Mouse (Mus musculus) brain, embryonic 14.5 days (tissue): ENCODE measurements around the gene Fdx1l.

Experiments
- CTCF ChIP-seq: fragments of 200-500 bp; IDR thresholded peaks from 2 replicates; pipeline ENCODE4 v1.5.1; 2012; ENCODE audit warnings: inconsistent platforms, mild to moderate bottlenecking, moderate library complexity, borderline replicate concordance; ENCODE audit not compliant: insufficient read depth, insufficient read length; ENCODE audit errors: extremely low read depth
- POLR2A ChIP-seq: fragments of 200-500 bp; IDR thresholded peaks from 2 replicates; pipeline ENCODE4 v1.6.1; 2012; ENCODE audit warnings: mild to moderate bottlenecking, inconsistent platforms, borderline replicate concordance; ENCODE audit not compliant: poor library complexity, insufficient read depth, insufficient read length, severe bottlenecking; ENCODE audit errors: extremely low read depth

DNA sequence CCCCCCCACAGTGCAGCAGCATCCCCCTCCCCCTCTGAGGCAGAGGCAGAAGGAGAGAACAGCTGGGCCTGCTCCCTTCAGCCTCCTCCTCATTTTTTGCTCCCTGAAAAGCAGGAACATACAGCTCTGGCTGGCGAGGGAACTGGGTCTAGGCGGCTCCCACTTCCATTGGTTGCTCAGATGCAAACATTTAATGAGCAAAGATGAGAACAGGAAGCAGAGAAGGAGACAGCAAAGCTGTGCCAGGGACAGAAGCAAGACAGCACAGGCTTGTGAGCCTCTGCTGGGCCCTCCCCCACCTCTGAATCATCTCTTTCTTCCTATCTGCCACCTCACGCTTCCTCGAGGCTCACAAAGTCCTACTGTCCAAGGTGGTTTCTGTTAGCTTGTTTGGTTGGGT, 32.1 kb downstream of the Fdx1l start:
- TF ChIP-seq POLR2A (no peak), CTCF (no peak)
